Mouse (Mus musculus): ENCODE results near the gene Arap1.

DNA sequence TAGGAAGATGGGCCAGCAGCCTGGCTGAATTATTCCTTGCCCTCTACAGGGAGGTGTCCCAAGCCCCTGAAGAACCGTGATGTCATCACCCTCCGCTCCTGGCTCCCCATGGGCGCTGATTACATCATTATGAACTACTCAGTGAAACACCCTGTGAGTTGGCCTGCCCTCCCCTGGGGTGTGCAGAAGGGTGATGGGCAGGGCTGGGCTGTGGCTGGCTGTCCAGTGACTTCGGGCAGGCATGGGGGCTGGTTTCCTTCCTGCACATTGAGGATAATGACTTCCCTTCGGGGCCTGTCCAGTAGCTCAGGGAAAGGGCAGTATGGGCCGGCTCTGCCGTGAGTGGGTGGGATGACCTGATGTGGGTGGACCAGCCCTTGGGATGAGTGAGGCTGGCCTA, 4.7 kb upstream of the Arap1 start:
- TF ChIP-seq POLR2A (IDR thresholded peaks at IDR 0.05; ENCODE audit: extremely low read depth, insufficient read depth, low read length) (no peak), CTCF (IDR thresholded peaks at IDR 0.05; ENCODE audit: low read depth, low read length) (no peak)
